Mouse (Mus musculus): Measurements from ENCODE around the gene Abracl. TPM values are rescaled to one million over a fixed set of nuclear protein-coding genes. Genes with fewer than 3 reads are reported as not detected.

Abracl gene
- polyA plus RNA-seq, 1 experiment from 2014 or later, result 188 TPM

DNA sequence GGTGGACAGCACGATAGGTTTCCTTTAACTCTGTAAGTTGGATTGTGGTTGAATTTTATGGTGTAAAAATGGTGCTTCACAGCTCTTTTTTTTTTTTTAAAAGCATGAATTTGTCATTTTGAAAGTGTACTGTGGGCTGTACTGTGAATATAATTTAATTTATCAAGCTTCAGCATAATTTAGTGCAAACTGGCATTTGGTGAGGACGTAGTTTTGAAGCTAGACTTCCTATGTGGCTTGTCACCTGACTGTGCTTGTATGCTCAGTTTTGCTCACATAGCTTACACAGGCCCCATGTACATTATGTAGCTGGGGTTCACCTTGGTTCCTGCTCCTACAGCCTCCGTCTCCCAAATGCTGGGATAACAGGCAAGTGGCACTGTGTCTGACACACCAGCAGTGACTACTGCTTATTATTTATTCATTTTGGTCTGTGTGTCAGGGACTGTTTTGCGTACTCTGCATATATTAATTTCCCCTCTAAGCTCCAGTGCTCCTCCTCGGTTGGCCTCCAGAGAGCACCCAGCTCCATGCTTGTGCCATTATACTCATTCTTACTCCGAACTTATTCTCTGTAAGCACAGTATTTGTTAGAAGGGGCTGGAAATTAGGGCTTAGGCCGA lies 41.6 kb upstream of the Abracl start:
- no peak overlapping the region for H3K4me2 ChIP-seq (ENCODE audit: low read depth, low read length, severe bottlenecking)
- H3K27me3 ChIP-seq (ENCODE audit: control insufficient read depth, insufficient read depth, low read length), result no peaks in the 10 kb centered on the region
- no peaks in the 10 kb centered on the region for H3K9me3 ChIP-seq (ENCODE audit: control insufficient read depth, low read length)
- no peak overlapping the region for H3K4me3 ChIP-seq (ENCODE audit: low read depth, low read length)
- no peak overlapping the region for H3K27ac ChIP-seq (ENCODE audit: low read depth, low read length)
- DNase-seq (ENCODE audit: low spot score) (no peak), ATAC-seq (replicated peaks; ENCODE audit: low FRiP score) (no peak)
- H3K9ac ChIP-seq (ENCODE audit: low read length), result no peak overlapping the region
- 88% methylated on average over 7 of the region's 7 CpGs for WGBS
- H3K36me3 ChIP-seq (ENCODE audit: control insufficient read depth, insufficient read depth, low read length), result no peaks in the 10 kb centered on the region
- H3K4me1 ChIP-seq (replicated peaks; ENCODE audit: control insufficient read depth, insufficient read depth, low read length), result no peaks in the 10 kb centered on the region

DNA sequence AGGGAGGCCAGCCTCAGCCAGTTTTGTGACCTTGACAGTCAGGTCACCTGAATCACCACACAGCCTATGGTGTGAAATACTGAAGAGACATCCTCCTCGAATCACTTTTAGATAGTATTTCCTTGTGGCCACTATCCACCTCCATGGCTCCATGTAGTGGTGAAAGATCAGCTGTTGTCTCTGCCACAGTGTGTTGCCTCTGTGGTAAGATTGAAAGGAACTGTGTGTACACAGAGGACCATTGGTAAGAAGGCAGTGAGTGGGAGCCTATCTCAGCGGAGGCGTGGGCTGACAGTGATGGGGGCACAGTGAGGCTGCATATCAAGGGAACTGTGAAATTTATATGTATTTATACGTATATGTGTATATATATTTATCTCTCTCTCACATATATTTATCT lies 38.4 kb upstream of the Abracl start:
- 89% methylated on average over 4 of the region's 4 CpGs for WGBS
- DNase-seq (ENCODE audit: low spot score), result no peak
- H3K9me3 ChIP-seq (ENCODE audit: control insufficient read depth, low read length), result no peaks in the 10 kb centered on the region

DNA sequence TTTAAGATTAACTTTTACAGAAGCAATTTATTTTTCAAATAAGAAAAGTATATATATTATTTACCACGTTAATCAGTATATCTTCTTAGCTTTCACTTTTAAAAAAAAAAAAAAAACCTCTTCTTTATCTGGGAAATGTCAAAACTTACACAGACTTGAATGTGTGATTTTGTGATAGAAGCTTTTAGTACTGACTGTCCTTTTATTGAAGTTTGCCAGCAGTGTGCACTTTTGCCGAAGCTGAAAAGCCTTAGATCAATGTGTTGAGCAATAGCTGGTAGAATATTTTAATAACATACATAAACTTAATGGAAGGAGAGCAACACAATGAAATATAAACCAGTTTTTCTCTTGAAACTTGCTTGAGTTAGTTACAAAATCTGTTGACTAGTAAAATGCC lies 37.7 kb upstream of the Abracl start:
- no peak for DNase-seq (ENCODE audit: low spot score)
- Histone ChIP-seq H3K27ac (ENCODE audit: low read depth, low read length) (no peak overlapping the region), H3K4me2 (ENCODE audit: low read depth, low read length, severe bottlenecking) (no peak overlapping the region), H3K4me3 (ENCODE audit: low read depth, low read length) (no peak overlapping the region), H3K9me3 (ENCODE audit: control insufficient read depth, low read length) (no peaks in the 10 kb centered on the region), H3K27me3 (ENCODE audit: control insufficient read depth, insufficient read depth, low read length) (no peaks in the 10 kb centered on the region), H3K9ac (ENCODE audit: low read length) (no peak overlapping the region), H3K36me3 (ENCODE audit: control insufficient read depth, insufficient read depth, low read length) (no peaks in the 10 kb centered on the region), H3K4me1 (replicated peaks; ENCODE audit: control insufficient read depth, insufficient read depth, low read length) (peaks cover 6% of the 10 kb centered on the region; the same call in 1 of the 2 replicates)
- WGBS, result 92% methylated on average over 2 of the region's 2 CpGs
- no peak for ATAC-seq (replicated peaks; ENCODE audit: low FRiP score)

More for the DNA sequence above, 38.4 kb upstream of the Abracl start:
- Histone ChIP-seq H3K27ac (ENCODE audit: low read depth, low read length) (no peak overlapping the region), H3K27me3 (ENCODE audit: control insufficient read depth, insufficient read depth, low read length) (no peaks in the 10 kb centered on the region), H3K4me3 (ENCODE audit: low read depth, low read length) (no peak overlapping the region), H3K9ac (ENCODE audit: low read length) (no peak overlapping the region), H3K36me3 (ENCODE audit: control insufficient read depth, insufficient read depth, low read length) (no peaks in the 10 kb centered on the region), H3K4me2 (ENCODE audit: low read depth, low read length, severe bottlenecking) (no peak overlapping the region), H3K4me1 (replicated peaks; ENCODE audit: control insufficient read depth, insufficient read depth, low read length) (peaks cover 6% of the 10 kb centered on the region; the same call in 1 of the 2 replicates)
- ATAC-seq (replicated peaks; ENCODE audit: low FRiP score), result no peak

DNA sequence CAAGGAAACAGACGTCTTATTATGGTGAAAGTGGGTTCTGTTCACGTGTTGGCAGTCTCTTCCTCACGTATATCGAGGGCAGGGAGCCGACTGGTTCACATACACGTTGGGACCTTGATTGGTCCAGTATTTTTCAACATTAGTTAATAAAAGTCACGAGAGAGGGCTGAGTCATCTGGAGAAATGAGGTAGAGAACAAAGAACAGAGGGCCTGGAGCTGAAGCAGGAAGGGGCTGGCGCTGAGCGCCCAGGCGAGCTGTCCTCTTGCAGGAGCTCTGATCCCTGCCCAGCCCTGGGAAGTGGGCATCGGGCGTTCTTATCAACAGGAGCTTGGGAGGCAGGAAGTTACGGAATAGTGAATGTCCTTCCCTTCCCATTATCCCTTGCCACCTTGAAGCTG lies 36.7 kb upstream of the Abracl start:
- peaks cover 6% of the 10 kb centered on the region; the same call in 1 of the 2 replicates for H3K4me1 ChIP-seq (replicated peaks; ENCODE audit: control insufficient read depth, insufficient read depth, low read length)
- no peaks in the 10 kb centered on the region for H3K9me3 ChIP-seq (ENCODE audit: control insufficient read depth, low read length)
- H3K9ac ChIP-seq (ENCODE audit: low read length), result no peak overlapping the region
- no peak overlapping the region for H3K4me3 ChIP-seq (ENCODE audit: low read depth, low read length)
- DNase-seq (ENCODE audit: low spot score) (no peak), ATAC-seq (replicated peaks; ENCODE audit: low FRiP score) (no peak)
- WGBS, result 87% methylated on average over 13 of the region's 13 CpGs
- no peaks in the 10 kb centered on the region for H3K27me3 ChIP-seq (ENCODE audit: control insufficient read depth, insufficient read depth, low read length)
- no peak overlapping the region for H3K27ac ChIP-seq (ENCODE audit: low read depth, low read length)
- no peak overlapping the region for H3K4me2 ChIP-seq (ENCODE audit: low read depth, low read length, severe bottlenecking)
- H3K36me3 ChIP-seq (ENCODE audit: control insufficient read depth, insufficient read depth, low read length), result no peaks in the 10 kb centered on the region

DNA sequence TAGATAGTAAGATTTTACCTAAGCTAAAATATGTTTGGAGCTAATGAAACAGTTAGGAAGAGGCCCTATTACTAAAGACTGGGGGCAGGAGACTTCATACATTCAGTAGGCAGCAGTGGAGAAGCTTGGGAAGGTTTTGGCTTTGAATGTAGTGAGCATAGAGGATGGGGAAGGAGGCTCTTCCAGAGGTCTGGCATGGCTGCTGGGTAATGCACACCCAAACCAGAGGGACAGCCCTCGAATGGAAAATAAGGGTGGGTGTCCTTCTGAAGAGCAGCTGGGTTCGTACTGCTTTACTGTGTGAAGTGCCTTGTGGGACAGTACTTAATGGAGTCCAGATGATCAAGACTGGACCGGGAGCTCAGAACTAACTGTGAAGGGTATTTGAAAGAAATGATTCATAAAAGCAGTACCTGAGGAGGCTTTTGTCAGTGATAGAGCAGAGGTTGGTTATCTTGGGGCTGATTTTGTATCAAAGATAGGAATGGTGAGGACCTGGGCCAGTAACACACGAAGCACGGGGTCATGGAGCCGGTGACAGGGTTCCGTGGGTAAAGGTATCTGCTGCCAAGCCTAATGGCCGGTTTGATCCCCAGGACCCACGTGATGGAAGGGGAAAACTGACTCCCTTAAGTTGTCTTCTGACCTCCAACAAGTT lies 35.7 kb upstream of the Abracl start:
- ATAC-seq (replicated peaks; ENCODE audit: low FRiP score) (no peak), DNase-seq (ENCODE audit: low spot score) (no peak)
- no peak overlapping the region for H3K9ac ChIP-seq (ENCODE audit: low read length)
- no peak overlapping the region for H3K4me2 ChIP-seq (ENCODE audit: low read depth, low read length, severe bottlenecking)
- peaks cover 6% of the 10 kb centered on the region; the same call in 1 of the 2 replicates for H3K4me1 ChIP-seq (replicated peaks; ENCODE audit: control insufficient read depth, insufficient read depth, low read length)
- no peak overlapping the region for H3K27ac ChIP-seq (ENCODE audit: low read depth, low read length)
- 89% methylated on average over 9 of the region's 9 CpGs for WGBS
- H3K36me3 ChIP-seq (ENCODE audit: control insufficient read depth, insufficient read depth, low read length), result no peaks in the 10 kb centered on the region
- no peaks in the 10 kb centered on the region for H3K9me3 ChIP-seq (ENCODE audit: control insufficient read depth, low read length)
- no peak overlapping the region for H3K4me3 ChIP-seq (ENCODE audit: low read depth, low read length)
- H3K27me3 ChIP-seq (ENCODE audit: control insufficient read depth, insufficient read depth, low read length), result no peaks in the 10 kb centered on the region

DNA sequence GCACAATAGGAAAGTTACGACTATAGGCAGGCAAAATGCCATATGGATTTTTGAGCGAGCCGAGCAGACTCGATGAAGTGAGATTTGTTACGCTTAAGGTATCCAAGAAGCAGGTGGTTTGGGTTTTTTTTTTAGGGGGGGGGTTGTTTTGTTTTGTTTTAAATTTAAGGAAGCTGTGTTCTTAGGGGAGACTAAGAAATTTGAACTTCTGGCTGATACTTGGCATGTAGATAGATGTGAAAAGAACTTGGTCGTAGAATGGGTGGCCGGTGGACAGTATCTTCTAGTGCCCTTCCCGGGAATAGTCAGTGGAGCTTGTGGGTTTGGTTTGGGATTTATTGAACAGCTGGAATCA lies 33.3 kb upstream of the Abracl start:
- DNase-seq (ENCODE audit: low spot score), result no peak
- Histone ChIP-seq H3K36me3 (ENCODE audit: control insufficient read depth, insufficient read depth, low read length) (no peaks in the 10 kb centered on the region), H3K27me3 (ENCODE audit: control insufficient read depth, insufficient read depth, low read length) (no peaks in the 10 kb centered on the region), H3K27ac (ENCODE audit: low read depth, low read length) (0 out of 2 replicates have a peak overlapping the region, but pooled peaks have one; percentile 85), H3K4me2 (ENCODE audit: low read depth, low read length, severe bottlenecking) (peak overlapping the region; percentile 75), H3K4me3 (ENCODE audit: low read depth, low read length) (peak overlapping the region; percentile 92), H3K9me3 (ENCODE audit: control insufficient read depth, low read length) (no peaks in the 10 kb centered on the region), H3K9ac (ENCODE audit: low read length) (peak overlapping the region; percentile 95), H3K4me1 (replicated peaks; ENCODE audit: control insufficient read depth, insufficient read depth, low read length) (peaks cover 6% of the 10 kb centered on the region; the same call in 1 of the 2 replicates)
- no peak for ATAC-seq (replicated peaks; ENCODE audit: low FRiP score)
- WGBS, result 2% methylated on average over 8 of the region's 8 CpGs

DNA sequence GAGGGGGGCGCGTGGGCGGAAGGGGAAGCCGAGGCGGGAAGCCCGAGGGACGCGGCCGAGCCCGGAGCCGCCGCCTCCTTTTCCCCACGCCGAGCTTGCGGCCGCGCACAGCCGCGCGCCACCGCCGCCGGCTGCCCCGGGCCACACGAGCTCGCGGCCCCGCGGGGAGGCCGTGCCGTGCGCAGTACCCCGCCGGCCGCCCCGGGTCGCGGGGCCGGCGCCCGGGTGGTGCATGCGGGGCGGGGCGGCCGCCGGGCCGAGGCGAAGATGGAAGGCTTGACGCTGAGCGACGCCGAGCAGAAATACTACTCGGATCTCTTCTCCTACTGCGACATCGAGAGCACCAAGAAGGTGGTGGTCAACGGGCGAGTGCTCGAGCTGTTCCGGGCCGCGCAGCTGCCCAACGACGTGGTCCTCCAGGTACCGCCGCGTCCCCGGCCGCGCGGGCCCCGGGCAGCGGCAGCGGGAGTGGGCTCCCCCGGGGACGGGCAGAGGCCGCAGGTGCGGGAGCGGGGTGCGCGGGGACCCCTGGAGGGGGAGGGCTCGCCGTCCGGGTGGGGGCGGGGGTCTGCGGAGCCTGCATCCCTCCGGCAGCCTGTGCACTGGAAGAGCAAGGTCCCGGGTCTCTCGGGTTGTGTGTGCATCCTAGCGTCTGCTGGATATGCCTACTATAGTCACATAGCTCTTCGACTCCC lies 32.8 kb upstream of the Abracl start, which contains the start of gene Reps1:
Gene Reps1, plus strand, starts transcription at position 166 of the 695 bp plus-strand sequence.
- Histone ChIP-seq H3K27me3 (ENCODE audit: control insufficient read depth, insufficient read depth, low read length) (no peaks in the 10 kb centered on the region), H3K27ac (ENCODE audit: low read depth, low read length) (peak within 1 kb of the TSS; percentile 85), H3K9me3 (ENCODE audit: control insufficient read depth, low read length) (no peaks in the 10 kb centered on the region), H3K4me3 (ENCODE audit: low read depth, low read length) (peak within 1 kb of the TSS; percentile 92), H3K4me1 (replicated peaks; ENCODE audit: control insufficient read depth, insufficient read depth, low read length) (peaks cover 6% of the 10 kb centered on the region; the same call in 1 of the 2 replicates), H3K9ac (ENCODE audit: low read length) (peak within 1 kb of the TSS; percentile 95), H3K4me2 (ENCODE audit: low read depth, low read length, severe bottlenecking) (peak within 1 kb of the TSS; percentile 75), H3K36me3 (ENCODE audit: control insufficient read depth, insufficient read depth, low read length) (no peaks in the 10 kb centered on the region)
- WGBS, result under 1% methylated on average over 83 of the region's 90 CpGs
- ATAC-seq (replicated peaks; ENCODE audit: low FRiP score) (peak; percentile 87), DNase-seq (ENCODE audit: low spot score) (peak; percentile 79)

DNA sequence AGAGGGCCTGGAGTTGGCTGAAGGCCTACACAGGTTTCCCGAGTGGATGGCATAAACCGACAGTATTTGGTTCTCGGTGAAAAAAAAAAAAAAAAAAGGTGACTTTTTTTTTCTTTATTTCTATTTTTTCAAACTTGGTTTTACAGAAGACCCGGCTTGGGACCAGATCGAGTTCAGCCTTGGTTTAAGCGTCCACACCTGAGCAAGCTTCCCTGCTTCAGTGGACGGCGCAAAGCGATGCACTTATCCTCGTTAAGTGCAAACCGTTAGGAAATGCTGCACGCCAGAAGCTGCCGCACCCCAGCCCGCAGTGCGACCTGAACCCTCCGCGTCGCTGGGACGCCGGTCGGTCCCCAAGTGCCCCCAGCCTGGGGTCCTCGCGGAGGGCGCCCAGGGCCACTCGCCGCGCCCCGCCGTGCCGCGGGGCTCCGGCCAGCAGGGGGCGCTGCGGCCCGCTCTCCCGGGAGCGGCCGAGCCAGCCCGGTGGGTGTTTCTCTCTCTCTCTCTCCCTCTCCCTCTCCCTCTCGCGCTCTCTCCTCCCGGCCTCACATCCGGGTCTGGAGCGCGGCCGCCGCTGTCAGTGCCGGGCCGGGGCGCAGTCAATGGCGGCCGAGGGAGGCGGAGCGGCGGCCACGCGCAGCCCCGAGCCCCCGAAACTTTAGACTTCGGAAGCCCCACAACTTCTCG lies 32.1 kb upstream of the Abracl start:
- WGBS, result 3% methylated on average over 39 of the region's 61 CpGs

More for the DNA sequence above, 32.1 kb upstream of the Abracl start:
- H3K4me3 ChIP-seq (ENCODE audit: low read depth, low read length), result peak overlapping the region; percentile 92
- peaks cover 6% of the 10 kb centered on the region; the same call in 1 of the 2 replicates for H3K4me1 ChIP-seq (replicated peaks; ENCODE audit: control insufficient read depth, insufficient read depth, low read length)
- H3K9ac ChIP-seq (ENCODE audit: low read length), result peak overlapping the region; percentile 95
- H3K4me2 ChIP-seq (ENCODE audit: low read depth, low read length, severe bottlenecking), result peak overlapping the region; percentile 75
- peak overlapping the region; percentile 85 for H3K27ac ChIP-seq (ENCODE audit: low read depth, low read length)
- H3K9me3 ChIP-seq (ENCODE audit: control insufficient read depth, low read length), result no peaks in the 10 kb centered on the region
- no peaks in the 10 kb centered on the region for H3K27me3 ChIP-seq (ENCODE audit: control insufficient read depth, insufficient read depth, low read length)
- ATAC-seq (replicated peaks; ENCODE audit: low FRiP score), result peak; percentile 98
- peak; percentile 94 for DNase-seq (ENCODE audit: low spot score)
- no peaks in the 10 kb centered on the region for H3K36me3 ChIP-seq (ENCODE audit: control insufficient read depth, insufficient read depth, low read length)
